Mouse (Mus musculus) megakaryocyte, adult 5-6 weeks (primary cell): ENCODE data around the gene Krt80. TPM values are rescaled to one million over a fixed set of nuclear protein-coding genes. Genes with fewer than 3 reads are reported as not detected.

Experiments
- ATAC-seq: 2 replicates; pipeline ENCODE4 v1.8.0; 2016; ENCODE audit warnings: mild to moderate bottlenecking, inconsistent platforms; ENCODE audit not compliant: poor library complexity, severe bottlenecking
- total RNA-seq, 2 experiments: library from RNA; stranded (forward) in 1 of 2; stranded (reverse) in 1 of 2; fragments of 153-499, 151-499 nt in 1 of 2; fragments of 221-1000, 200-1000 nt in 1 of 2; gene quantifications; 2 replicates each; pipeline versions ENCODE4 v1.2.3 to v1.2.4; 2015 to 2017

Krt80 gene
- total RNA-seq (2015), result 44.3 and 45.8 TPM in 2 replicates
- total RNA-seq (2017), result 31.7 and 37.8 TPM in 2 replicates

- ATAC-seq, result no peak
Measured at GRCm38 (mm10) chr15:101370101-101370911, at the start of gene Krt80. Krt80 (minus strand) TSS chr15:101370162.

GRCm38 (mm10) chr15:101418950-101419349 lies 49.0 kb upstream of the Krt80 start:
- no peak for ATAC-seq

GRCm38 (mm10) chr15:101414807-101415565 lies 45.0 kb upstream of the Krt80 start:
- ATAC-seq, result no peak

- ATAC-seq, result no peak
Measured at GRCm38 (mm10) chr15:101413916-101414635, 44.1 kb upstream of the Krt80 start.

GRCm38 (mm10) chr15:101412188-101412587 lies 42.2 kb upstream of the Krt80 start:
- ATAC-seq, result no peak

- ATAC-seq, result peak; percentile 72
Measured at GRCm38 (mm10) chr15:101410775-101411174, 40.8 kb upstream of the Krt80 start, which contains the start of gene Krt7. Krt7 (plus strand) TSS chr15:101411043.

- ATAC-seq, result no peak
Measured at GRCm38 (mm10) chr15:101398269-101398668, 28.3 kb upstream of the Krt80 start.

GRCm38 (mm10) chr15:101397683-101398082 lies 27.7 kb upstream of the Krt80 start:
- ATAC-seq, result no peak

GRCm38 (mm10) chr15:101396921-101397320 lies 27.0 kb upstream of the Krt80 start:
- ATAC-seq, result no peak

- no peak for ATAC-seq
Measured at GRCm38 (mm10) chr15:101396466-101396865, 26.5 kb upstream of the Krt80 start.

GRCm38 (mm10) chr15:101394908-101395307 lies 24.9 kb upstream of the Krt80 start:
- no peak for ATAC-seq

- no peak for ATAC-seq
Measured at GRCm38 (mm10) chr15:101392251-101392650, 22.3 kb upstream of the Krt80 start.

GRCm38 (mm10) chr15:101390203-101390602 lies 20.2 kb upstream of the Krt80 start:
- no peak for ATAC-seq

GRCm38 (mm10) chr15:101388034-101388541 lies 18.1 kb upstream of the Krt80 start:
- ATAC-seq, result peak; percentile 65

GRCm38 (mm10) chr15:101387176-101387575 lies 17.2 kb upstream of the Krt80 start:
- ATAC-seq, result peak; percentile 49

- ATAC-seq, result no peak
Measured at GRCm38 (mm10) chr15:101385064-101385463, 15.1 kb upstream of the Krt80 start.

- 0 out of 2 replicates have a peak, but pooled peaks have one; percentile 16 for ATAC-seq
Measured at GRCm38 (mm10) chr15:101384610-101385009, 14.6 kb upstream of the Krt80 start.

GRCm38 (mm10) chr15:101382811-101383210 lies 12.8 kb upstream of the Krt80 start:
- no peak for ATAC-seq

- peak; percentile 31 for ATAC-seq
Measured at GRCm38 (mm10) chr15:101381758-101382157, 11.8 kb upstream of the Krt80 start.

GRCm38 (mm10) chr15:101378646-101379045 lies 8.7 kb upstream of the Krt80 start:
- ATAC-seq, result no peak

GRCm38 (mm10) chr15:101376776-101377061 lies 6.8 kb upstream of the Krt80 start:
- ATAC-seq, result no peak
